Mouse (Mus musculus) frontal cortex, adult 2 months (tissue): ENCODE results near the gene Sun1. TPM values are rescaled to one million over a fixed set of nuclear protein-coding genes. Genes with fewer than 3 reads are reported as not detected.

Experiments used
- DNase-seq, 2 experiments: peaks; one replicate each; pipeline ENCODE4 v3.0.0; 2022; ENCODE audit warnings: low spot score in 1 of 2; ENCODE audit errors: extremely low spot score in 1 of 2
- polyA plus RNA-seq: library from polyadenylated mRNA; depleted of rRNA; stranded (reverse); fragments of >200 nt; gene quantifications from 2 replicates; pipeline ENCODE4 v1.2.3, GENCODE M21; 2012

Gene Sun1
- polyA plus RNA-seq, 1 experiment, result 115 TPM

GRCm38 (mm10) chr5:139248846-139249245 lies 48.4 kb downstream of the Sun1 start:
- DNase-seq, result no peak

GRCm38 (mm10) chr5:139251279-139251678 lies 50.8 kb downstream of the Sun1 start:
- DNase-seq, result no peak

GRCm38 (mm10) chr5:139251736-139252080 lies 51.3 kb downstream of the Sun1 start:
- DNase-seq, result no peak

GRCm38 (mm10) chr5:139252081-139252909 lies 51.9 kb downstream of the Sun1 start, which contains the start of gene Get4:
TSS of gene Get4 (plus strand) at chr5:139252324.
- peak; percentile 98 for DNase-seq

- no peak for DNase-seq
Observed at GRCm38 (mm10) chr5:139252910-139253245, 52.4 kb downstream of the Sun1 start.

GRCm38 (mm10) chr5:139253301-139253741 lies 52.9 kb downstream of the Sun1 start:
- DNase-seq, result peak; percentile 36 to 47

GRCm38 (mm10) chr5:139254938-139255337 lies 54.5 kb downstream of the Sun1 start:
- no peak for DNase-seq

- no peak for DNase-seq
Observed at GRCm38 (mm10) chr5:139255777-139256176, 55.3 kb downstream of the Sun1 start.

GRCm38 (mm10) chr5:139256211-139256765 lies 55.9 kb downstream of the Sun1 start:
- no peak for DNase-seq

GRCm38 (mm10) chr5:139257265-139257664 lies 56.8 kb downstream of the Sun1 start:
- no peak for DNase-seq

- DNase-seq, result no peak
Observed at GRCm38 (mm10) chr5:139257818-139258217, 57.4 kb downstream of the Sun1 start.

- DNase-seq, result no peak
Observed at GRCm38 (mm10) chr5:139258371-139259035, 58.1 kb downstream of the Sun1 start.

GRCm38 (mm10) chr5:139259853-139260252 lies 59.4 kb downstream of the Sun1 start:
- no peak for DNase-seq

GRCm38 (mm10) chr5:139261403-139261802 lies 61.0 kb downstream of the Sun1 start:
- DNase-seq, result no peak

- no peak for DNase-seq
Observed at GRCm38 (mm10) chr5:139267661-139268060, 67.2 kb downstream of the Sun1 start.

GRCm38 (mm10) chr5:139270806-139271521 lies 70.5 kb downstream of the Sun1 start:
- DNase-seq, result no peak

- no peak for DNase-seq
Observed at GRCm38 (mm10) chr5:139271994-139272554, 71.6 kb downstream of the Sun1 start.

- DNase-seq, result peak in 1 of 2 experiments; percentile 69
Observed at GRCm38 (mm10) chr5:139277287-139277686, 76.8 kb downstream of the Sun1 start.

- DNase-seq, result no peak
Observed at GRCm38 (mm10) chr5:139281373-139282112, 81.1 kb downstream of the Sun1 start.

GRCm38 (mm10) chr5:139282191-139282590 lies 81.8 kb downstream of the Sun1 start:
- peak; percentile 52 to 94 for DNase-seq
